Mouse (Mus musculus): ENCODE measurements around the gene Nova2. TPM values are rescaled to one million over a fixed set of nuclear protein-coding genes. Genes with fewer than 3 reads are reported as not detected.

Gene Nova2
- polyA plus RNA-seq, 2 experiments = 0.05 to 0.11 TPM

GRCm38 (mm10) chr7:18927759-18928158 is 2.1 kb downstream of the Nova2 start:
- 5% methylated on average over 3 of the region's 3 CpGs for WGBS (ENCODE audit: insufficient replicate concordance)
- DNase-seq (ENCODE audit: low read depth in 3 of 3, low spot score in 3 of 3) (no peak), ATAC-seq (ENCODE audit: insufficient read depth) (no peak)
- no peak overlapping the region for H3K4me2 ChIP-seq (ENCODE audit: low read depth)
- H3K9me3 ChIP-seq (ENCODE audit: control insufficient read depth, low read length) = no peaks in the 10 kb centered on the region
- H3K4me3 ChIP-seq (ENCODE audit: insufficient read depth in 1 of 2, low read depth in 2 of 2, low read length in 2 of 2) = no peak overlapping the region
- peaks cover 40% of the 10 kb centered on the region for H3K27me3 ChIP-seq (ENCODE audit: control insufficient read depth, insufficient read depth, low read length)
- TF ChIP-seq CTCF (IDR thresholded peaks at IDR 0.05; ENCODE audit: low read depth) = no peak
- TF ChIP-seq EP300 (IDR thresholded peaks at IDR 0.05; ENCODE audit: low read depth) = no peak
- H3K36me3 ChIP-seq (replicated peaks; ENCODE audit: control insufficient read depth, insufficient read depth, low read depth) = no peaks in the 10 kb centered on the region
- no peak overlapping the region for H3K9ac ChIP-seq (replicated peaks)
- no peaks in the 10 kb centered on the region for H3K4me1 ChIP-seq (replicated peaks; ENCODE audit: control insufficient read depth in 2 of 2, insufficient read depth in 2 of 2, low read length in 1 of 2)
- no peak overlapping the region for H3K27ac ChIP-seq

GRCm38 (mm10) chr7:18942376-18942775 is 16.7 kb downstream of the Nova2 start:
- no peak for DNase-seq (ENCODE audit: low read depth in 3 of 3, low spot score in 3 of 3)
- H3K4me1 ChIP-seq (replicated peaks; ENCODE audit: control insufficient read depth in 2 of 2, insufficient read depth in 2 of 2, low read length in 1 of 2) = no peaks in the 10 kb centered on the region
- H3K4me2 ChIP-seq (ENCODE audit: low read depth) = no peak overlapping the region
- H3K36me3 ChIP-seq (replicated peaks; ENCODE audit: control insufficient read depth, insufficient read depth, low read depth) = no peaks in the 10 kb centered on the region
- no peak for ATAC-seq (ENCODE audit: insufficient read depth)
- WGBS (ENCODE audit: insufficient replicate concordance) = 31% methylated on average over 1 of the region's 1 CpGs
- no peaks in the 10 kb centered on the region for H3K9me3 ChIP-seq (ENCODE audit: control insufficient read depth, low read length)
- H3K9ac ChIP-seq (replicated peaks) = no peak overlapping the region
- no peak overlapping the region for H3K4me3 ChIP-seq (ENCODE audit: insufficient read depth in 1 of 2, low read depth in 2 of 2, low read length in 2 of 2)
- TF ChIP-seq CTCF (IDR thresholded peaks at IDR 0.05; ENCODE audit: low read depth) = no peak
- TF ChIP-seq EP300 (IDR thresholded peaks at IDR 0.05; ENCODE audit: low read depth) = no peak
- no peaks in the 10 kb centered on the region for H3K27me3 ChIP-seq (ENCODE audit: control insufficient read depth, insufficient read depth, low read length)
- no peak overlapping the region for H3K27ac ChIP-seq

- no peak for TF ChIP-seq CTCF (IDR thresholded peaks at IDR 0.05; ENCODE audit: low read depth)
- no peak for TF ChIP-seq EP300 (IDR thresholded peaks at IDR 0.05; ENCODE audit: low read depth)
- ATAC-seq (ENCODE audit: insufficient read depth) (no peak), DNase-seq (ENCODE audit: low read depth in 3 of 3, low spot score in 3 of 3) (no peak)
- 56% methylated on average over 9 of the region's 9 CpGs for WGBS (ENCODE audit: insufficient replicate concordance)
- no peak overlapping the region for H3K4me2 ChIP-seq (ENCODE audit: low read depth)
- H3K9me3 ChIP-seq (ENCODE audit: control insufficient read depth, low read length) = no peaks in the 10 kb centered on the region
- no peaks in the 10 kb centered on the region for H3K27me3 ChIP-seq (ENCODE audit: control insufficient read depth, insufficient read depth, low read length)
- no peaks in the 10 kb centered on the region for H3K4me1 ChIP-seq (replicated peaks; ENCODE audit: control insufficient read depth in 2 of 2, insufficient read depth in 2 of 2, low read length in 1 of 2)
- no peak overlapping the region for H3K4me3 ChIP-seq (ENCODE audit: insufficient read depth in 1 of 2, low read depth in 2 of 2, low read length in 2 of 2)
- no peak overlapping the region for H3K9ac ChIP-seq (replicated peaks)
- H3K36me3 ChIP-seq (replicated peaks; ENCODE audit: control insufficient read depth, insufficient read depth, low read depth) = no peaks in the 10 kb centered on the region
- H3K27ac ChIP-seq = no peak overlapping the region
Measured at GRCm38 (mm10) chr7:18942815-18943214, 17.1 kb downstream of the Nova2 start.

- no peaks in the 10 kb centered on the region; a peak in 2 of 4 replicates for H3K4me1 ChIP-seq (replicated peaks; ENCODE audit: control insufficient read depth in 2 of 2, insufficient read depth in 2 of 2, low read length in 1 of 2)
- no peak for DNase-seq (ENCODE audit: low read depth in 3 of 3, low spot score in 3 of 3)
- no peaks in the 10 kb centered on the region for H3K27me3 ChIP-seq (ENCODE audit: control insufficient read depth, insufficient read depth, low read length)
- no peak overlapping the region for H3K9ac ChIP-seq (replicated peaks)
- H3K27ac ChIP-seq = no peak overlapping the region
- H3K9me3 ChIP-seq (ENCODE audit: control insufficient read depth, low read length) = no peaks in the 10 kb centered on the region
- no peaks in the 10 kb centered on the region for H3K36me3 ChIP-seq (replicated peaks; ENCODE audit: control insufficient read depth, insufficient read depth, low read depth)
- 36% methylated on average over 6 of the region's 6 CpGs for WGBS (ENCODE audit: insufficient replicate concordance)
- TF ChIP-seq EP300 (IDR thresholded peaks at IDR 0.05; ENCODE audit: low read depth) (no peak), CTCF (IDR thresholded peaks at IDR 0.05; ENCODE audit: low read depth) (no peak)
- no peak for ATAC-seq (ENCODE audit: insufficient read depth)
- H3K4me3 ChIP-seq (ENCODE audit: insufficient read depth in 1 of 2, low read depth in 2 of 2, low read length in 2 of 2) = no peak overlapping the region
- H3K4me2 ChIP-seq (ENCODE audit: low read depth) = no peak overlapping the region
Measured at GRCm38 (mm10) chr7:18948151-18948550, 22.5 kb downstream of the Nova2 start.

GRCm38 (mm10) chr7:18949781-18950522 is 24.3 kb downstream of the Nova2 start:
- Histone ChIP-seq H3K4me3 (ENCODE audit: insufficient read depth in 1 of 2, low read depth in 2 of 2, low read length in 2 of 2) (no peak overlapping the region), H3K4me1 (replicated peaks; ENCODE audit: control insufficient read depth in 2 of 2, insufficient read depth in 2 of 2, low read length in 1 of 2) (no peaks in the 10 kb centered on the region; a peak in 2 of 4 replicates), H3K9me3 (ENCODE audit: control insufficient read depth, low read length) (no peaks in the 10 kb centered on the region), H3K36me3 (replicated peaks; ENCODE audit: control insufficient read depth, insufficient read depth, low read depth) (no peaks in the 10 kb centered on the region), H3K27ac (no peak overlapping the region), H3K4me2 (ENCODE audit: low read depth) (no peak overlapping the region), H3K9ac (replicated peaks) (no peak overlapping the region), H3K27me3 (ENCODE audit: control insufficient read depth, insufficient read depth, low read length) (no peaks in the 10 kb centered on the region)
- no peak for ATAC-seq (ENCODE audit: insufficient read depth)
- 29% methylated on average over 12 of the region's 12 CpGs for WGBS (ENCODE audit: insufficient replicate concordance)
- no peak for DNase-seq (ENCODE audit: low read depth in 3 of 3, low spot score in 3 of 3)
- TF ChIP-seq EP300 (IDR thresholded peaks at IDR 0.05; ENCODE audit: low read depth) (no peak), CTCF (IDR thresholded peaks at IDR 0.05; ENCODE audit: low read depth) (no peak)
